Mouse (Mus musculus): Measurements from ENCODE around the gene Nfkb2. TPM values are rescaled to one million over a fixed set of nuclear protein-coding genes. Genes with fewer than 3 reads are reported as not detected.

Nfkb2 gene
- polyA plus RNA-seq, 1 experiment from 2014 or later = 6.8 TPM

DNA sequence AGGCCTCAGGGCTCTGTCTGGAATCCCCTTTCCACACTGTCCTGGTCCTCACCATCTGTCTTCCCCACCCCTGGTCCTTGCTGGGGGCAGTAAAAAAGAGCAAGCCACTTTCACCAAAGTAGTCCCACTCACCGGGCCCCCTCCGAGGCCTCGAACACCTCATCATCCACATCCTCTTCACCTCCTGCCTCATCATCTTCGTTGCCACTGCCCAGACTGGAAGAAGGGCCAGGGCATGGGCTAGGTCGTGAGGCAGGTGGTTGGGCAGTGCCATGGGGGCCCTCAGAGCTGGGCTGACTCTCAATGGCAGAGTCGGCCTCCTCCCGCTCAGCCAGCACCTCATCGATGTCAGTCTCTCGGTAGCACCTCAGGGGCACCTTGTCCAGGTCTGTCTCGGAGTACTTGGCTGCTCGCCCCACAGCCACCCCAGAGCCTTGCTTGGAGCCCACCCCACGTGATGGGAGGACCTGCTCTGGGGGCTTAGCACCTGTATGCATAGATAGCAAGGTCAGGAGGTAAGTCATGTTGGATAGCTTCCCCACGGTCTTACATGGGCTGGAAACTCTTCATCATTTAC lies 19.0 kb downstream of the Nfkb2 start:
- Histone ChIP-seq H3K27me3 (ENCODE audit: control insufficient read depth, insufficient read depth, low read length) (peaks cover 95% of the 10 kb centered on the region), H3K4me2 (ENCODE audit: low read depth, severe bottlenecking) (no peak overlapping the region), H3K36me3 (ENCODE audit: control insufficient read depth, insufficient read depth, low read length) (no peaks in the 10 kb centered on the region), H3K27ac (replicated peaks; ENCODE audit: low read depth, low read length) (no peak overlapping the region), H3K4me1 (ENCODE audit: control insufficient read depth, insufficient read depth, low read length) (peaks cover 7% of the 10 kb centered on the region), H3K9ac (ENCODE audit: low read length) (no peak overlapping the region), H3K9me3 (ENCODE audit: control insufficient read depth, low read length) (no peaks in the 10 kb centered on the region), H3K4me3 (ENCODE audit: low read depth, low read length) (no peak overlapping the region)
- DNase-seq (ENCODE audit: low spot score) = no peak
- ATAC-seq (ENCODE audit: insufficient number of reproducible peaks, low FRiP score, low TSS enrichment, low read depth) = no peak
- 79% methylated on average over 13 of the region's 13 CpGs for WGBS

DNA sequence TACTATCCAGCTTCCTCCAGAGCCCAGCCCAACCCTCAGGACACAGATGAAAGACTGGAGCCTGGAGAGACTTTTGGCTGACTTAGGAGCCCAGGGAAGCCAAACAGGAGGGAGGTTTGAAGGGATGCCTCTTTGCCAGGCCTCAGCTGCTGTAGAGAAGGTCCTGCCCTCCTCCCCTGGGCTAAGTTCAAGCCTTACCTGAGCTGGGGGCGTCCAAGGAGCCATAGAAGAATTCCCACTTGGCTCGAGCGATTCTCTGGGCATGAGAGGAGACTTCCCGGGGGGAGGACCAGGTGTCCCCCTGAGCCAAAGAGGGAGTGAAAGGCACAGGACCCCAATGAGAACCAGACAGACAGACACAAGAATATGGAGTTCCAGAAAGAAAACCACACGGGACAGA lies 19.6 kb downstream of the Nfkb2 start:
- H3K4me2 ChIP-seq (ENCODE audit: low read depth, severe bottlenecking) = no peak overlapping the region
- 57% methylated on average over 5 of the region's 5 CpGs for WGBS
- DNase-seq (ENCODE audit: low spot score) (no peak), ATAC-seq (ENCODE audit: insufficient number of reproducible peaks, low FRiP score, low TSS enrichment, low read depth) (no peak)
- no peaks in the 10 kb centered on the region for H3K9me3 ChIP-seq (ENCODE audit: control insufficient read depth, low read length)
- no peaks in the 10 kb centered on the region for H3K36me3 ChIP-seq (ENCODE audit: control insufficient read depth, insufficient read depth, low read length)
- no peak overlapping the region for H3K4me3 ChIP-seq (ENCODE audit: low read depth, low read length)
- H3K9ac ChIP-seq (ENCODE audit: low read length) = no peak overlapping the region
- H3K4me1 ChIP-seq (ENCODE audit: control insufficient read depth, insufficient read depth, low read length) = peaks cover 5% of the 10 kb centered on the region
- peaks cover 89% of the 10 kb centered on the region for H3K27me3 ChIP-seq (ENCODE audit: control insufficient read depth, insufficient read depth, low read length)
- H3K27ac ChIP-seq (replicated peaks; ENCODE audit: low read depth, low read length) = no peak overlapping the region

DNA sequence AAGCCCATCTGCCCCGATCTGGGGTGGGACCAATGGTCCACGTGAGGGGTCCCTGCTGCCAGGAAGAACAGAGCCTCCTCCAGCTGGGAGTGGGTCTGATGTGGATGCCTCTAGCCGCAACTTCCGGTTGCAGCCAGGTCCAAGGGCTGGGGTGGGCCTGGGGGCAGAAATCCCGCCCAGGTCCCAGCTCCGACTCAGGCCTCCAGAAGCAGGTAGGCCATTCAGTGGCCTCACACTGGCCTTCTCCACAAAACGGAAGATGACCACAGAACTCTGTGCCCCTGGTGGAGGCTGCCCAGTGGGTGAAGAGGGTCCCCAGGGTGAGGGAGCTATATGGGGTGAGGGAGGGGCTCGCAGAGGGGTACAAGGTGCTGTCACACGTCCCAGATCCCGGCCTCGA lies 20.2 kb downstream of the Nfkb2 start:
- H3K4me3 ChIP-seq (ENCODE audit: low read depth, low read length) = no peak overlapping the region
- peaks cover 88% of the 10 kb centered on the region for H3K27me3 ChIP-seq (ENCODE audit: control insufficient read depth, insufficient read depth, low read length)
- H3K27ac ChIP-seq (replicated peaks; ENCODE audit: low read depth, low read length) = no peak overlapping the region
- H3K4me1 ChIP-seq (ENCODE audit: control insufficient read depth, insufficient read depth, low read length) = peaks cover 5% of the 10 kb centered on the region; the same call in 1 of the 2 replicates
- no peak overlapping the region for H3K4me2 ChIP-seq (ENCODE audit: low read depth, severe bottlenecking)
- DNase-seq (ENCODE audit: low spot score) (no peak), ATAC-seq (ENCODE audit: insufficient number of reproducible peaks, low FRiP score, low TSS enrichment, low read depth) (no peak)
- H3K9me3 ChIP-seq (ENCODE audit: control insufficient read depth, low read length) = no peaks in the 10 kb centered on the region
- WGBS = 64% methylated on average over 11 of the region's 11 CpGs
- no peak overlapping the region for H3K9ac ChIP-seq (ENCODE audit: low read length)
- no peaks in the 10 kb centered on the region for H3K36me3 ChIP-seq (ENCODE audit: control insufficient read depth, insufficient read depth, low read length)

DNA sequence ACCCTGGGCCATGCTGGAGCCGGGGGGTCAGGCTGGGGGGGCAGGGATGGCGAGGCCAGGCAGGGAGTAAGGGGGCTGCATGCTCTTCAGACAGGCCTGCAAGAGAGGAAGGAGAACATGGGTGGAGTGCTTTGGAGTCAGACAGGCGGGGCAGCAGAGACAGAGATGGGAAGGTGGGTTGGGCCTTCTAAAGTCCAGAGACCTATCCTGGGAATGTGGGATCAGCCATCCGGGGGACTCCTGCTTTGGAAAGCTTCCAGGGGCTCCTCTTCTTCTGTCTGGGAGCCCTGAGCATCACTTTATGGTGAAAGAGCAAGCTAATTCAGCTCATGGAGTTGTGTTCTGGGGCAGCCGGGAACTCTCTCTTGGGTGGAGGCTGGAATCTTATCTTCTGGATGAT lies 20.8 kb downstream of the Nfkb2 start:
- DNase-seq (ENCODE audit: low spot score) = no peak
- 69% methylated on average over 5 of the region's 5 CpGs for WGBS
- Histone ChIP-seq H3K4me2 (ENCODE audit: low read depth, severe bottlenecking) (no peak overlapping the region), H3K27ac (replicated peaks; ENCODE audit: low read depth, low read length) (no peak overlapping the region), H3K9ac (ENCODE audit: low read length) (no peak overlapping the region), H3K4me1 (ENCODE audit: control insufficient read depth, insufficient read depth, low read length) (peaks cover 9% of the 10 kb centered on the region; the same call in 1 of the 2 replicates), H3K36me3 (ENCODE audit: control insufficient read depth, insufficient read depth, low read length) (no peaks in the 10 kb centered on the region), H3K4me3 (ENCODE audit: low read depth, low read length) (no peak overlapping the region), H3K9me3 (ENCODE audit: control insufficient read depth, low read length) (no peaks in the 10 kb centered on the region), H3K27me3 (ENCODE audit: control insufficient read depth, insufficient read depth, low read length) (peaks cover 84% of the 10 kb centered on the region)
- no peak for ATAC-seq (ENCODE audit: insufficient number of reproducible peaks, low FRiP score, low TSS enrichment, low read depth)

DNA sequence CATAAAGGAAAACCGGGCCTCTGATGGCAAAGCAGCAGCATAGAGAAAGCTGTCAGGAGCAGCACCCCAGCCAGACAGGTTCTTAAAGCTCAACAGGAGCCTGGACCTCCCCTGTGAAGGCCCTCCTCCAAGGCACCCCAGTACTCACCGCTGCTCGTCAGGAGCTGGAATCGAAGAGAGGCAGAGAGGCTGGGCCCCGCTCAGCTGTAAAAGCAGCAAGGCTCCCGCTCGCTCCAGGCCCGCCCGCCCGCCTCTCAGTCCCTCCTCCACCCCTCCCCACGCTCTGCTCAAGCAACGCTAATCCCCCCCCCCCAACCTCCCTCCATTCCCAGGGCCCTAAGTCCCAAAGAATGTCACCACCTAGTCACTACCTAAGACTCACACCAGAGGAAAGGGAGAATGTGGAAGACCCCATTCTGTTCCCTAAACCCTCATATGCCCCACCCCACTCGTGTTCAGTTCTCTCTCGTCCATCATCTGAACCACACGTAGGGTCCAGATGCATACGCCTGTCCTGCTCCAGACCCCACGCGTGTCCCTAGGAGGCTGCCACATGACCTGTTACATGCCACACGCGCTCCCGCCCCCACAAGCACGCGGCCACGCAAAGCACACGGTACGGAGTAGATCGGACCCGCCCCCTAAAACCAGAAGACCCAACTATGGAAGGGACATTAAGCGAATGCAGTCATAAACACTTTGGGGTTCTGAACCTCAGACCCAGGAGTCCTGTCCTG lies 22.1 kb downstream of the Nfkb2 start:
- H3K9ac ChIP-seq (ENCODE audit: low read length) = no peak overlapping the region

DNA sequence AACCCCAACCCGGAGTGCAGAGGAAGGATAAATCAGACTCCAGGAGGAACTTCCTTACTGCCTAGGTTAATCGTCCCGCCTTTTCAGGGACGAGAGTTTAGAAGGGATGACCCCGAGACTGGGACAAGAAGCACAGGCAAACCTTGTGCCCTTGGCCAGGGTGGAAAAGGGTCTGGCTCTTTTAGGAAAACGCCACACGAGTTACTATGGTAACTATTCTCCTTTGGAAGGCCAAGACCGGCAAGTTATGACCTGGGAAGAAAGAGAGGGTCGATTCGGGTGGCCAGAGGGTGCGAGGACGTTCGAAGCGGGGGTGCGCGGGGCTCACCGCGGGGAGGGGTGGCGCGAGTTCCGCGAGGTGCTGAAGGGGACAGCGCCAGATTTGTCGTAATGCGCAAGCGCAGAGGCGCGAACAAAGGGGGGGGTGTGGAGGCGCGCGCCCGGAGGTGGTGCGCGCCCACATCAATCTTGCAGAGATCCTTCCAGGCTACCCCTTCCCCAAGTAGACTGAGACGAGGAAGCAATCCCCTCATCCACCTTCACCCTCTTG lies 22.7 kb downstream of the Nfkb2 start, which contains the start of gene Psd:
TSS of gene Psd (minus strand) at position 401 of the 550 bp plus-strand sequence.
- peak within 1 kb of the TSS; percentile 67 for H3K9ac ChIP-seq (ENCODE audit: low read length)
- H3K27ac ChIP-seq (replicated peaks; ENCODE audit: low read depth, low read length) = no peak within 1 kb of the TSS; the same call in 1 of the 2 replicates
- peaks cover 66% of the 10 kb centered on the region for H3K27me3 ChIP-seq (ENCODE audit: control insufficient read depth, insufficient read depth, low read length)
- H3K4me2 ChIP-seq (ENCODE audit: low read depth, severe bottlenecking) = peak within 1 kb of the TSS; percentile 99
- no peak for ATAC-seq (ENCODE audit: insufficient number of reproducible peaks, low FRiP score, low TSS enrichment, low read depth)
- peaks cover 9% of the 10 kb centered on the region; the same call in 1 of the 2 replicates for H3K4me1 ChIP-seq (ENCODE audit: control insufficient read depth, insufficient read depth, low read length)
- H3K4me3 ChIP-seq (ENCODE audit: low read depth, low read length) = peak within 1 kb of the TSS; percentile 68
- no peaks in the 10 kb centered on the region for H3K9me3 ChIP-seq (ENCODE audit: control insufficient read depth, low read length)
- 1% methylated on average over 35 of the region's 35 CpGs for WGBS
- H3K36me3 ChIP-seq (ENCODE audit: control insufficient read depth, insufficient read depth, low read length) = peaks cover 2% of the 10 kb centered on the region; the same call in 1 of the 2 replicates
- peak; percentile 55 for DNase-seq (ENCODE audit: low spot score)

More for the DNA sequence above, 22.1 kb downstream of the Nfkb2 start:
- 6% methylated on average over 29 of the region's 29 CpGs for WGBS
- no peak overlapping the region for H3K27ac ChIP-seq (replicated peaks; ENCODE audit: low read depth, low read length)
- no peak for DNase-seq (ENCODE audit: low spot score)
- H3K9me3 ChIP-seq (ENCODE audit: control insufficient read depth, low read length) = no peaks in the 10 kb centered on the region
- H3K4me2 ChIP-seq (ENCODE audit: low read depth, severe bottlenecking) = no peak overlapping the region
- ATAC-seq (ENCODE audit: insufficient number of reproducible peaks, low FRiP score, low TSS enrichment, low read depth) = no peak
- H3K36me3 ChIP-seq (ENCODE audit: control insufficient read depth, insufficient read depth, low read length) = peaks cover 2% of the 10 kb centered on the region; the same call in 1 of the 2 replicates
- peaks cover 9% of the 10 kb centered on the region; the same call in 1 of the 2 replicates for H3K4me1 ChIP-seq (ENCODE audit: control insufficient read depth, insufficient read depth, low read length)
- H3K4me3 ChIP-seq (ENCODE audit: low read depth, low read length) = peak overlapping the region; percentile 8; the same call in 1 of the 2 replicates
- H3K27me3 ChIP-seq (ENCODE audit: control insufficient read depth, insufficient read depth, low read length) = peaks cover 72% of the 10 kb centered on the region

DNA sequence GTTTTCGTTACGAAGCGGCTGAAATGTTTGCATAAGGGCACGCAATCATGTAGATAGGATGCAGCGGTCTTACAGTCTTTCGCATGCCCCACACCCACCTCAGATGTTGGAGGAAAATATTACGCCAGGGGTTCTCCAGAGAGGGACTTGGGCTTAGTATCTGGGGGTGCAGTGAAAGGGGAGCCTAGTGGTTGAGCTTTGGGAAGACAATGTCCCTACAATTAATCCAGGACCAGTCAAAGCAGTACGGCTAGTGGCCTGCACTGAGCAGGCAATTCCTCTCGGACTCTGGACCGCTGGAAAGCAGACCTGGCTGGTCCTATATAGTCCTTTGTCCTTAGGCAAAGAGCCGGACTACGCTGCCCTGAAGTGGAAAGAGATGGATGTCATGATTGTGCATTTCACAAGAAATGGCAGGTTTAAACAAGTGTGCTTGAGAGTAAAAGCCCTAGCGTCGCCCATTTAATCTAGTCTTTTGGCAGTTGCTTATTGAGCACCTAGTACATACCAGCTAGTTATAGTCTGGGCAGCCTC lies 23.5 kb downstream of the Nfkb2 start:
- DNase-seq (ENCODE audit: low spot score) = no peak
- Histone ChIP-seq H3K4me1 (ENCODE audit: control insufficient read depth, insufficient read depth, low read length) (peaks cover 9% of the 10 kb centered on the region; the same call in 1 of the 2 replicates), H3K9ac (ENCODE audit: low read length) (peak overlapping the region; percentile 67; the same call in 1 of the 2 replicates), H3K36me3 (ENCODE audit: control insufficient read depth, insufficient read depth, low read length) (peaks cover 2% of the 10 kb centered on the region; the same call in 1 of the 2 replicates), H3K27ac (replicated peaks; ENCODE audit: low read depth, low read length) (no peak overlapping the region; the same call in 1 of the 2 replicates), H3K9me3 (ENCODE audit: control insufficient read depth, low read length) (no peaks in the 10 kb centered on the region), H3K4me3 (ENCODE audit: low read depth, low read length) (peak overlapping the region; percentile 68), H3K4me2 (ENCODE audit: low read depth, severe bottlenecking) (peak overlapping the region; percentile 99; the same call in 1 of the 2 replicates), H3K27me3 (ENCODE audit: control insufficient read depth, insufficient read depth, low read length) (peaks cover 59% of the 10 kb centered on the region)
- ATAC-seq (ENCODE audit: insufficient number of reproducible peaks, low FRiP score, low TSS enrichment, low read depth) = no peak
- 35% methylated on average over 14 of the region's 14 CpGs for WGBS
